Mouse (Mus musculus) right cerebral cortex, postnatal 36 days (tissue): Measurements from ENCODE around the gene Shisa8.
A peak's percentile ranks its signal among the peaks of the same experiment; 100 is the strongest.
"Not testable (repeated sequence)": the region's sequence is repeated elsewhere in the genome, so short reads cannot be mapped to it uniquely, and the experiment has no call there.

ENCODE experiments used
- DNase-seq, 2 experiments: peaks; one replicate each; pipeline ENCODE4 v3.0.0; 2022; ENCODE audit warnings: low spot score in 2 of 2, mixed read lengths in 1 of 2

Shisa8 gene

GRCm38 (mm10) chr15:82212752-82213063 lies at the start of gene Shisa8:
Shisa8 (minus strand) TSS chr15:82212815.
- DNase-seq = no peak

- DNase-seq = peak; percentile 48 to 62
Measured at GRCm38 (mm10) chr15:82259510-82259909, 46.9 kb upstream of the Shisa8 start.

DNA sequence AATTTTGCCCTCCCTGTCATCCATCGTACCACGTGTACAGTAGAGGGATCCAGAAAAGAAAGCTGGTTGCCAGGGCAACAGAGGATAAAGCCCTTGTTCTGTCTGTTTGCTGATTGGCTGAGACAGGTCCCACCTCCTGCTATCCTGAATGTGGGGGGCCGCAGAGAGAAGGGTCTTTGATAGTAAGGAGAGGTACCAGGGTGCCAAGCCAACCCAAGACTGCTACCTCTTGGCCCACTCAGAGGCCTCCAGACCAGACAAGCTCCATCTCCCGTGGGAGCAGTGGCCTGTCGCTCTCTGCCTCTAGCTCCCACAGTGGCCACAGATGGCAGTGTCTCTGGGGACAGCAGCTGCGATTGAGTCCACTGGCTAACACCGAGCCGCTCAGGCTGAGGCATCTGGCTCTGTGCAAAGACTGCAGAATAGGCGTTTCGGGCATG lies 43.3 kb upstream of the Shisa8 start:
- peak; percentile 84 to 91 for DNase-seq

DNA sequence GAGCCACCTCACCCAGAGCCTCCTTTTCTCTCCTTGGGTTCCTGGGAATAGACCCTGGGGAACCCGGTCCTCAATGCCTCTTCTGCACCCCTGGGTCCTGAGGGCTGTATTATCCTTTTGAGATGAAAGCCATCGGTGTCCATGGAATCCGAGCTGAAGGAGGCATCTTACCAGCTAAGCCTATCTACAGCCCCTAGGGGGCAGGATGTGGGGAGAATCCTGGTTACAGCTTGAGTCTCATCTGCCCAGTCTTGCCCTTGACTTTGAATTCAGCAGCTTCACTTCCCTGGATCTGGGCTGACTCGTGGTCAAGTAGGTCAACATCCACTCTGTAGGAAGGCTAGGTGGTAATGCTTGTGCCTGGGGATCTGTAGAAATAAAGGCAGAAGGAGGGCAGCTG lies 42.6 kb upstream of the Shisa8 start:
- DNase-seq = no peak

- no peak for DNase-seq
Measured at GRCm38 (mm10) chr15:82252097-82252496, 39.5 kb upstream of the Shisa8 start, which contains the start of gene 1500009C09Rik. 1500009C09Rik (plus strand) TSS chr15:82252397.

- no peak for DNase-seq
Measured at GRCm38 (mm10) chr15:82251579-82251978, 39.0 kb upstream of the Shisa8 start.

DNA sequence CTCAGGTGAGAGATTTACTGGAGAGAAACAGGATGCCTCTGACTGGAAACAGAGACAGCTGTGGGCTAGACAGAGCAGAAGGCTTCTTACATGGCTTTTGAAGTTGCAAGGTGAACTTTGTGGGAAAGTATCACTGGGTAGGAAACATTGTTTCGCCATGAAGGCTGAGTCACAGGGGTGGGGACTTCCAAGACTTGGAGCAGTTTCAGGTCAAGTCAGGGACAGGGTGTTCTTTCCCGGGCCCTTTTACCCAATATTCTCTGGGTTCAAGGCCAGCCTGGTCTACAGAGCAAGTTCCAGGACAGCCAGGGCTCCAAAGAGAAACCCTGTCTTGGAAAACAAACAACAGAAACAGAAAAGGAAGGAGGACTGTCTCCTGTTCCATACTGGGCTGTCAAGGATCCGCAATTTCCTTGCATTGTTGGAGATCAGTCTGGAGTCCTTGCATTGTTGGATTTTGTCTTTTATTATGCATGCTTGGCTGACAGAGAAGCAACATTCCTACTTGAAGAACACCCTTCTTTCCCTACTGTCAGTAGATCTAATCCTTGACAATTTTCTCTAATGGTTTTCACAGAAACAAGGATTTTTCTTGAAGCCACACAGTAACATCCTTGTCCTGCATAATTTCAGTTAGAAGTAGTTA lies 34.6 kb upstream of the Shisa8 start:
- DNase-seq = no peak

DNA sequence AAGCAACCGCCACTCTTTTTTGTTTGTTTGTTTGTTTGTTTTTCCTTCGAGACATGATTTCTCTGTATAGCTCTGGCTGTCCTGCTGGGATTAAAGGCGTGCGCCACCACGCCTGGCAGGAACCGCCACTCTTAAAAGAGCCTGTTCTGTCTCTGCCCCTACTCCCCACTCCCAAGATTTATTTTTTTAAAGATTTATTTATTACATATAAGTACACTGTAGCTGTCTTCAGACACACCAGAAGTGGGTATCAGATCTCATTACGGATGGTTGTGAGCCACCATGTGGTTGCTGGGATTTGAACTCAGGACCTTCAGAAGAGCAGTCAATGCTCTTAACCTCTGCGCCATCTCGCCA lies 32.2 kb upstream of the Shisa8 start:
- not testable (repeated sequence) for DNase-seq

GRCm38 (mm10) chr15:82244115-82244804 lies 31.6 kb upstream of the Shisa8 start, which contains the start of gene Cenpm:
Cenpm (minus strand) TSS chr15:82244748.
- peak; percentile 85 to 90 for DNase-seq

- DNase-seq = no peak
Measured at GRCm38 (mm10) chr15:82243742-82244114, 31.1 kb upstream of the Shisa8 start.

- no peak for DNase-seq
Measured at GRCm38 (mm10) chr15:82243311-82243710, 30.7 kb upstream of the Shisa8 start.

DNA sequence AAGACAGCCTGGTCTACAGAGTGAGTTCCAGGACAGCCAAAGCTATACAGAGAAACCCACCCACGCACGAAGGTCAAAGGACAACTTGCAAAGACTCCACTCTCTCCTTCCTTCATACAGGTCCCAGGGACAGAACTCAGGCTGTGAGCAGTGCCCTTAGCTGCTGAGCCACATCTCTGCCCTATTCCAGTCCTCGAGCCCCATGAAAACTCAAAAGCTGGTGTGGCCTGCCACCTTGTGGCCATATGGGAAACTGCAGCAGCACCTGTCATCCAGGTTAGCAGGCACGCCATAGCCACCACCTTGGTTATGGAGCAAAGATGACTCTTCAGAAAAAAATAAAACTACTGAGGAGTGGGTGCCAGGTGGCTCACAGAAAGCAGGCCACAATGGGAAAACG lies 23.9 kb upstream of the Shisa8 start:
- DNase-seq = peak; percentile 70 to 72

- DNase-seq = no peak
Measured at GRCm38 (mm10) chr15:82235661-82236060, 23.0 kb upstream of the Shisa8 start.

DNA sequence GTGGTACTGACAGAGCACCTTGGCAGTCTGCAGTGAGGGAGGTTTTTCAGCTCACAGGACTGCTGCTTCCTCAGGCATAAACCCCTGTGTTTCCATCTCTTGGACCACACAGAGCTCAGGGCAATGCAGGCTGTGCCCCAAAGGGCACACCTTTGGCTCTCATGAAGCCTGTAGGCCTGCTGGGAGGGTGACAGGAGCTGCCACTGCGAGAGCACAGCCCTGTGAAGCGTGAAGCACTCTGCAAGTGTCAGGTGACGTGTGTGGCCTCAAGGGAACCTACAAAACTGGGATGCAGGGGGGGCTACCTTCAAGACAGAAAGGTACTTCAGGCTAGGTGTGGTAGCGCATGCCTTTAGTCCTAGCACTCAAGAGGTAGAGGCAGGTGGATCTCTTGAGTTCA lies 20.0 kb upstream of the Shisa8 start:
- no peak for DNase-seq

GRCm38 (mm10) chr15:82231591-82232378 lies 19.2 kb upstream of the Shisa8 start:
- no peak for DNase-seq

DNA sequence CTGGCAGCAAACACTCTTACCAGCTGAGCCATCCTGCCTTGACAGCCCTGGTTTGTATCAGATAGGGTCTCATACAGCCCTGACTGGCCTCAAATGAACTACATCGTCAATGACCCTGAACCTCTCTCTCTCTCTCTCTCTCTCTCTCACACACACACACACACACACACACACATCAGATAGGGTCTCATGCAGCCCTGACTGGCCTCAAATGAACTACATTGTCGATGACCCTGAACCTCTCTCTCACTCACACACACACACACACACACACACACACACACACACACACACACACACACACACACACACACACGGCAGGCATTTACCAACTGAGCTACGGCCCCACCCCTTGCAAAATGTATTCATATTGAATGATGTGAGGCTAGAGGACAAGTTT lies 18.5 kb upstream of the Shisa8 start:
- no peak for DNase-seq

DNA sequence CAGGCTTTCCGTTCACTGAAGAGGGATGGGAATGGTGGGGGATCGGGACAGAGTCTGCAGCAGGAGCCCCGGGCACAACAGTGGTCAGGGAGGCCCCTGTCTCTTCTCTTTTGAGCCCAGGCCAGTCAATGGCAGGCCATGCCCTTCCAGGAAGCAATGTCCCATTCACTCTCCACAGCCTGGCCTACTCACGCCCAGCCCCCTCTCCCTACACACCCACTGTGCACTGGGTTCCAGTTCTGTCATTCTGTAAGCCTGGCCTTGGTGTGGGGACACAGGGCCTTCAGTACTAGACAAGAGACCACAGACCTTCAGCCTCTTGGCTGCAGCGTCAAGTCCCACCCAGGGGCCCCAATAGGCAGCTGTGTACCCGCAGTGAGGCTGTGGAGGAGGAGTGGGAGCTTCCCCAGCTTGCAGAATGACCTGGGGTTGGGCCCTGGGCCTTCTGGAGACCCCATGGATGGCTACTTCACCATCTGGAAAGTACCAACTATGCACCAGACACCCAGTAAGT lies 17.5 kb upstream of the Shisa8 start:
- DNase-seq = no peak

- no peak for DNase-seq
Measured at GRCm38 (mm10) chr15:82229542-82230045, 17.0 kb upstream of the Shisa8 start.

DNA sequence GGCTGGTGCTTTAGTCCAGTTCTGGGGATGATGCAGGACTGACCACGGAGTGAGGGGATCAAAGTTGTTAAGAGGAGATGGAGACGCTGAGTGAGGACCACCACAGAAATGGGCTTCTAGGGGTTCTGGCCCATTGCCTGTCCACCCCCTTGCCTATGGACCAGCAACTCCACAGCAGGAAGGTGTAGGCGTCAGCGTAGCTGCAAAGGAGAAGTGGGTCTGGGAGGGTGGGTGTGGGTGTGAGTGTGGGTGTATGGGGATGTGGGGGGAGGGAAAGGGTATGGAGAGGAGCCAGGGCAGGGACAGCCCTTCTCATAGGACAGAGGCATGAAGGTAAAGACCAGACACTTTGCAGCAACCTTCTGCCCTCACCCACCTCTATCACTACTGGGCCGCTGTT lies 13.2 kb upstream of the Shisa8 start:
- DNase-seq = no peak

- no peak for DNase-seq
Measured at GRCm38 (mm10) chr15:82224602-82225215, 12.1 kb upstream of the Shisa8 start.

- DNase-seq = no peak
Measured at GRCm38 (mm10) chr15:82223657-82224601, 11.3 kb upstream of the Shisa8 start, which contains the start of gene Tnfrsf13c. Tnfrsf13c (minus strand) TSS chr15:82224369.
